Mouse (Mus musculus): ENCODE measurements at regions not wholly inside any gene's neighbourhood (a gene's known extent, or its start where the extent isn't known, plus 50 kb on each side); places are given as distances from the start of the nearest gene placed in this dataset.

DNA sequence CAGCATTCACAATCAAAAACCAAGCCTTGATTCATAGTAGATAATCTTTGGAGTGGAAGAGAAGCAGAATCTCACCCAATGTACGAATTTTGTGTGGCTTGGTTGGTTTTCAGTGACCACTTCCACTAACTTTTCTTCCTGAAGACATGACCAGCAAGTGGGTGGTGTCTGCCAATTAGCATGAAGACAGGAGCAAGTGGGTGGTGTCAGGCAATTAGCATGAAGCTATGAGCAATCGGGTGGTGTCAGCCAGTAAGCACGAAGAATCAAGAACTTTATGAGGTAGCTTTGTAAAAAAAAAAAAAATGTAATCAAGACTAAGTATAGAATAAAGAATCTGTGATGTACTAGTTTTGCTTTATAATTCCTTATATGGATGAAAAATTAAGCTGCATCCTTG, 2319.2 kb upstream of the Gm7489 start:
- no peak for DNase-seq (ENCODE audit: low spot score)
- H3K4me2 ChIP-seq, result no peak overlapping the region
- WGBS, result 74% methylated on average over 3 of the region's 3 CpGs
- no peak overlapping the region for H3K4me3 ChIP-seq (ENCODE audit: low read depth, low read length)
- H3K9me3 ChIP-seq (ENCODE audit: control insufficient read depth, low read length), result no peaks in the 10 kb centered on the region
- no peaks in the 10 kb centered on the region for H3K4me1 ChIP-seq (replicated peaks; ENCODE audit: control insufficient read depth, insufficient read depth, low read length)
- ATAC-seq (replicated peaks; ENCODE audit: low FRiP score), result no peak
- no peak overlapping the region for H3K27ac ChIP-seq (ENCODE audit: low read depth, low read length)
- no peak overlapping the region for H3K9ac ChIP-seq (ENCODE audit: low read depth, low read length)
- no peaks in the 10 kb centered on the region for H3K36me3 ChIP-seq (ENCODE audit: control insufficient read depth, insufficient read depth, low read length)
- no peaks in the 10 kb centered on the region for H3K27me3 ChIP-seq (replicated peaks; ENCODE audit: control insufficient read depth, insufficient read depth, low read length)

DNA sequence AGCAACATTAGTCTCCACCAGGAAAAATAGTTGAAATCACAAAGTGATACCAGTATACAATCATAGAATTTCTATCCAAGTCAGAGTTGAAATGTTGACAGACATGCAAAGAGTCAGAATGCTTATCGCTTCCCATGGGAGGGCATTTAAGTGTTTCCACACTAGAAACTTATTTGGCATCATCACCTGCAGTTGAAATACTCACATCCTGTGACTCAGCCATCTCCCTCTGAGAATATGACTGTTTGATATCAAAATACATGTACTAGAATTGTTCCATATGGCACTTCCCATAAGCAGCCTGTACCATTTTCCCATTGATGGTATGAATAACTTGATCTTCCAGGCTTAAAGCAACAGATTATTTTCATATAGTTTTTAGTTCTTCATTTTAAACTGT, 2314.1 kb upstream of the Gm7489 start:
- Histone ChIP-seq H3K4me3 (ENCODE audit: low read depth, low read length) (no peak overlapping the region), H3K27me3 (replicated peaks; ENCODE audit: control insufficient read depth, insufficient read depth, low read length) (no peaks in the 10 kb centered on the region), H3K9ac (ENCODE audit: low read depth, low read length) (no peak overlapping the region), H3K27ac (ENCODE audit: low read depth, low read length) (no peak overlapping the region), H3K4me1 (replicated peaks; ENCODE audit: control insufficient read depth, insufficient read depth, low read length) (no peaks in the 10 kb centered on the region), H3K9me3 (ENCODE audit: control insufficient read depth, low read length) (no peaks in the 10 kb centered on the region), H3K36me3 (ENCODE audit: control insufficient read depth, insufficient read depth, low read length) (no peaks in the 10 kb centered on the region), H3K4me2 (no peak overlapping the region)
- no peak for ATAC-seq (replicated peaks; ENCODE audit: low FRiP score)
- WGBS, result 89% methylated on average over 1 of the region's 1 CpGs
- no peak for DNase-seq (ENCODE audit: low spot score)

DNA sequence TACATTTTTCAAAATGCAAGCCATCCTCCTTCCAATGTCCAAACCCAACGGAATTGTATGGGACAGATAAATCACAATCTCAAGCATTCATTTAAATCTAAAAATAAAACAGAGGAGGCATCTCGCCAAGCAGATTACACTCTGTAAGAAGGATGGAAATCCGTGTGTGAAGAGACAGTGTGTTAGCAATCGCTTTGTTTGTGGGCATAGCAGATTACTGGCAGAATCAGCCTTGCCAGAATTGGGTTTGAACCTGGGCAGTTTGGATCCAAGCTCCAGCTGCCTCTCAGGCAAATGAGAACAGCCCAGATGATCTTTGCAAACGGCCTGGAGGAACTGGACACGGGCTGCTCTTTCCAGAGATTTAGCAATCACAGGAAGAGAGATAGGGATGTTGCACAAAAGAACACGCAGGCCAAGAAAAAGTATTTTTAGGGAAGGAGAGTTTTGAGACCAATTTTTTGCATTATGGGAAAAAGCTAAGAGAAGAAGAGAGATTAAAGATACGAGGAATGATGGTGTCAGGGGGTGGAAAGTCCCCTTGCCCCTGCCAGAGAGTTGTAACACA, 2310.1 kb upstream of the Gm7489 start:
- H3K4me1 ChIP-seq (replicated peaks; ENCODE audit: control insufficient read depth, insufficient read depth, low read length), result no peaks in the 10 kb centered on the region
- 63% methylated on average over 8 of the region's 8 CpGs for WGBS
- no peak overlapping the region for H3K4me2 ChIP-seq
- no peaks in the 10 kb centered on the region for H3K9me3 ChIP-seq (ENCODE audit: control insufficient read depth, low read length)
- DNase-seq (ENCODE audit: low spot score) (no peak), ATAC-seq (replicated peaks; ENCODE audit: low FRiP score) (no peak)
- H3K27me3 ChIP-seq (replicated peaks; ENCODE audit: control insufficient read depth, insufficient read depth, low read length), result no peaks in the 10 kb centered on the region
- no peak overlapping the region for H3K27ac ChIP-seq (ENCODE audit: low read depth, low read length)
- no peak overlapping the region for H3K9ac ChIP-seq (ENCODE audit: low read depth, low read length)
- H3K36me3 ChIP-seq (ENCODE audit: control insufficient read depth, insufficient read depth, low read length), result no peaks in the 10 kb centered on the region
- H3K4me3 ChIP-seq (ENCODE audit: low read depth, low read length), result no peak overlapping the region

DNA sequence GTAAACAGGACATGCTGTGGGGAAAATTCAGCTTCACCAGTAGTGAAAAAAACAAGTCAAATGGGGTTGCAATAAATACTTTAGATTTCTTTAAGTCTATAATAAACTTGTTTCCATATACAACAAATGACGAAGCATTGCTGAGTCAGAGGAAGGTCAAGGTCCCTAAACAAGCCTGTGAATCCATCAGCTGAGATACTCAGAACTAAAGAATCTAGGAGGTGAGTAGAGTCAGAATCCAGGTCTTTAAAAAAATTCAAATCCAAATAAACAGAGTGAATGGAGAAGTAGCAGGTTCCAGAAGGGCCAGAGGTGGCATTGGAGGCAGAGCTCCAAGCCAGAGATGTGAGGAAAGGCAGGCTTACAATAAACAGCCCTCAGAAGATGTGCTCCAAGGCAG, 2301.1 kb upstream of the Gm7489 start:
- DNase-seq (ENCODE audit: low spot score) (no peak), ATAC-seq (replicated peaks; ENCODE audit: low FRiP score) (no peak)
- WGBS, result 82% methylated on average over 1 of the region's 1 CpGs
- H3K4me1 ChIP-seq (replicated peaks; ENCODE audit: control insufficient read depth, insufficient read depth, low read length), result no peaks in the 10 kb centered on the region
- no peak overlapping the region for H3K4me2 ChIP-seq
- no peaks in the 10 kb centered on the region for H3K27me3 ChIP-seq (replicated peaks; ENCODE audit: control insufficient read depth, insufficient read depth, low read length)
- no peak overlapping the region for H3K9ac ChIP-seq (ENCODE audit: low read depth, low read length)
- no peak overlapping the region for H3K4me3 ChIP-seq (ENCODE audit: low read depth, low read length)
- no peaks in the 10 kb centered on the region for H3K36me3 ChIP-seq (ENCODE audit: control insufficient read depth, insufficient read depth, low read length)
- H3K27ac ChIP-seq (ENCODE audit: low read depth, low read length), result no peak overlapping the region
- H3K9me3 ChIP-seq (ENCODE audit: control insufficient read depth, low read length), result no peaks in the 10 kb centered on the region

DNA sequence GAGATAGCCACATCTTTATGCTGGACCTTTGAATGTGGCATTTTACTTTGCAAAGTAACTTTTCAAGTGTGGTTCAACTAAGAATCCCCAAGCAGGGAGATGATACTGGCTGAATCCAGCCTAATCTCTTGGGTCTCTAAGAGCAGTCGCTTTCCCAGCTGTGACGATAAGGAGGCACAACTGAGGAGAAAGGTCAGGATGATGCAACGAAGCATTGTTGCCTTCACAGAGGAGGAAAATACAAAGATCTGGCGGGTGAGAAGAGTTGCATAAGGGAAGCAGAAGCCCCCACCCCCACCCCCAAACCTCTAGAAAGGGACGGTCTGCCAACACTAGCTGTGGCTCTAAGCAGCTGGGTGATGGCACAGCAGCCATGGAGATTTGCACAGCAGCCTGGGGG, 2298.6 kb upstream of the Gm7489 start:
- WGBS, result 54% methylated on average over 5 of the region's 5 CpGs
- Histone ChIP-seq H3K27ac (ENCODE audit: low read depth, low read length) (no peak overlapping the region), H3K27me3 (replicated peaks; ENCODE audit: control insufficient read depth, insufficient read depth, low read length) (no peaks in the 10 kb centered on the region), H3K9me3 (ENCODE audit: control insufficient read depth, low read length) (no peaks in the 10 kb centered on the region), H3K9ac (ENCODE audit: low read depth, low read length) (no peak overlapping the region), H3K4me2 (no peak overlapping the region), H3K36me3 (ENCODE audit: control insufficient read depth, insufficient read depth, low read length) (no peaks in the 10 kb centered on the region), H3K4me1 (replicated peaks; ENCODE audit: control insufficient read depth, insufficient read depth, low read length) (no peaks in the 10 kb centered on the region), H3K4me3 (ENCODE audit: low read depth, low read length) (no peak overlapping the region)
- DNase-seq (ENCODE audit: low spot score), result no peak
- ATAC-seq (replicated peaks; ENCODE audit: low FRiP score), result no peak

DNA sequence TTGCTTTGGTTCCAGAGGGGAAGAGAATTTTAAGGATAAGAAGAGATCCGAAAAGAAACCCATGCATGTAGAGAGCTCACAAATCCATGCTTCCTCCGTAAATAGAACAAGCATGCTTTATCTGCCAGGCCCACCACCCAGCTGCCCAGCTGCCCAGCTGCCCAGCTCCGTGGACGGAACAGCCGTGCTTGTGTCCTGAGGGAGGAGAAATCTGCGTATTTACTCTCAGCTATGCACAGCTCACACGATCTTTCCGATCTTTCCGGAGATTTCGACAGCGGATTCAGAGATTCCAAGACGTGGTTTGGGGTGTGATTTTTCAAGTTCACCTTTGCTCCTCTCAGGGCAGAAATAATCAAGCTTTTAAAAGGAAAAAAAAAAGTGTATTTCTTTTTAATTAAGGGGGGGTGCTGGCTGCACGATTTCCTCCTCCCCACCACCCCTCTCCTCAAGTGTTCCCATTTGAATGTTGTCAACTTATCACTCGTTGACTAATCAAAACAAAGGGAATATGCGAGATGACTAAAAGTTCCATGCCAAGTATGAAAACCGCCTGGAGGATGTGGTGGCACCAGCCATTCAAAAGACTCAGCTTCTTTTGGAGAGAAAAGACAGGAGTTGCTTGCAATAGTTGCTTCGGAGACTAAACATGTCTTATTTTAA, 2293.2 kb upstream of the Gm7489 start:
- DNase-seq (ENCODE audit: low spot score) (no peak), ATAC-seq (replicated peaks; ENCODE audit: low FRiP score) (no peak)
- no peak overlapping the region for H3K27ac ChIP-seq (ENCODE audit: low read depth, low read length)
- H3K9me3 ChIP-seq (ENCODE audit: control insufficient read depth, low read length), result no peaks in the 10 kb centered on the region
- H3K4me2 ChIP-seq, result no peak overlapping the region
- H3K36me3 ChIP-seq (ENCODE audit: control insufficient read depth, insufficient read depth, low read length), result no peaks in the 10 kb centered on the region
- no peaks in the 10 kb centered on the region for H3K27me3 ChIP-seq (replicated peaks; ENCODE audit: control insufficient read depth, insufficient read depth, low read length)
- WGBS, result 60% methylated on average over 17 of the region's 17 CpGs
- no peaks in the 10 kb centered on the region for H3K4me1 ChIP-seq (replicated peaks; ENCODE audit: control insufficient read depth, insufficient read depth, low read length)
- H3K4me3 ChIP-seq (ENCODE audit: low read depth, low read length), result no peak overlapping the region
- H3K9ac ChIP-seq (ENCODE audit: low read depth, low read length), result no peak overlapping the region

DNA sequence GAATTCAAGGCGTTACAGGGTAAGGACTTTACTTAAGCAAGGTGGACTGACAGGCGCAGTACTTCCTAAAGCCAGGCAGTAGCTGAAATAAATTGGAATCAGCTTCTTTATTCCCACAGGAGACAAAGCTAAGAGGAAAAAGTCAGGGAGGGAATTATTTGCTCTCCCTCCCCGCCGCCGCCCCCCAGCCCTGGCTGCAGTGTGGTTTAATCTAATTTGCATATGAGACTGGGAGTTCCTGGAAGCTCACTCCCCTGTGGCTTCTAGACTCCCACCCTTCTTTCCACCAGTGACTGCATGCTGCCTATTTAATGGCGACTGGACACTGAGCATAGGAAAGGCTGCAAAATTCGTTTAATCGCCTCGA, 2292.7 kb upstream of the Gm7489 start:
- Histone ChIP-seq H3K4me2 (no peak overlapping the region), H3K36me3 (ENCODE audit: control insufficient read depth, insufficient read depth, low read length) (no peaks in the 10 kb centered on the region), H3K4me1 (replicated peaks; ENCODE audit: control insufficient read depth, insufficient read depth, low read length) (no peaks in the 10 kb centered on the region), H3K4me3 (ENCODE audit: low read depth, low read length) (no peak overlapping the region), H3K9ac (ENCODE audit: low read depth, low read length) (no peak overlapping the region), H3K27me3 (replicated peaks; ENCODE audit: control insufficient read depth, insufficient read depth, low read length) (no peaks in the 10 kb centered on the region), H3K27ac (ENCODE audit: low read depth, low read length) (no peak overlapping the region), H3K9me3 (ENCODE audit: control insufficient read depth, low read length) (no peaks in the 10 kb centered on the region)
- ATAC-seq (replicated peaks; ENCODE audit: low FRiP score) (no peak), DNase-seq (ENCODE audit: low spot score) (no peak)
- 52% methylated on average over 9 of the region's 9 CpGs for WGBS

DNA sequence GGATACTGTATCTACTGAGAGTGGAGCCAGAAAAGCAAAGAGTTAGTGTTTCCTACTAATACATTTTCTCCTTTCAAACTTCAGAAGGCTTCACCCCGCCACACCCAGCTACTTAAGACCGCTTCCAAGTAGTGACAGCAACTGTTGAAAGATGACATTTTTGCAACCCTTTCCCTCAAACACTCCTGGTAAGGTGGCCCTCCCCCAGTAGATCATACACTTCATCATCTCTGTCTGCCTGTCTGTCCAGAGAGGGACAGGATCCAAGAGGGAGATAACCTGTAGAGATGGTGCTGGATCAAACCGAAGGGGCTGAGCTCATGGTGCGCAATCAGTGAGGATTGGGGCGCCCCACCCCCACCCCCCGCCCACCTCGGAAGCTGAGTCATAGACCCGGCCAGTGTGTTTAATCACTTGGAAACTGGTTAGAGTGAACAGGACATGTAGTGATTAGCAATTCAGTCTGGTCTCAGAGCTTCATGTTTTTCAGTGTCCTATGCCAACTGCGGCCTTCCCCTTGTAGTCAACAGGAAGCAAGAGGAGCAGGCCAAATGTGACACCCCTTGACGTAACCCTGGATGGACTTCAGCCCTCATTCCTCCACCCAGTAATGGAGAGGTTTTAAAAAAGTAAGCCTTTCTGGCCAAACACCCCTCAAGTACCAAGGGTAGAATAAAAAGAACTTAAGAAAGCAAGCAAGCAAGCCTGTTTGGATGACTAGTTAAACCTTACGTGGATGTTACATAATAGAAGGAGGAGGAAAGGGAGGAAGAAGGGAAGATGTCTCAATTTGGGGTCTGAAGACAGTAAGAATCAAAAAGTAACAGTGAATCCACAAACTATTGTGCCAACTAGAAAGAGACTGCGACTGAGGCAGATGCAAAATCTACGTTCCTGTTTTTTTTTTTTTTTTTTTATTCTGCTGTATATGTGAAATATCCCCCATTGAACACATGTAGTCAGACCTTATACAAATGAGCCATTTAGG, 2291.9 kb upstream of the Gm7489 start:
- DNase-seq (ENCODE audit: low spot score), result no peak

More for the DNA sequence above, 2291.9 kb upstream of the Gm7489 start:
- no peaks in the 10 kb centered on the region for H3K36me3 ChIP-seq (ENCODE audit: control insufficient read depth, insufficient read depth, low read length)
- no peaks in the 10 kb centered on the region for H3K9me3 ChIP-seq (ENCODE audit: control insufficient read depth, low read length)
- no peak overlapping the region for H3K4me2 ChIP-seq
- no peak overlapping the region for H3K27ac ChIP-seq (ENCODE audit: low read depth, low read length)
- no peak overlapping the region for H3K9ac ChIP-seq (ENCODE audit: low read depth, low read length)
- H3K4me1 ChIP-seq (replicated peaks; ENCODE audit: control insufficient read depth, insufficient read depth, low read length), result no peaks in the 10 kb centered on the region
- H3K4me3 ChIP-seq (ENCODE audit: low read depth, low read length), result no peak overlapping the region
- no peaks in the 10 kb centered on the region for H3K27me3 ChIP-seq (replicated peaks; ENCODE audit: control insufficient read depth, insufficient read depth, low read length)
- ATAC-seq (replicated peaks; ENCODE audit: low FRiP score), result no peak
- 70% methylated on average over 13 of the region's 13 CpGs for WGBS

Measured in liver, embryonic 11.5 days (tissue).